Mouse (Mus musculus): ENCODE measurements around the gene Srp68.

Srp68 gene

GRCm38 (mm10) chr11:116203150-116203549, 70.9 kb downstream of the Srp68 start:
- no peak for DNase-seq

DNA sequence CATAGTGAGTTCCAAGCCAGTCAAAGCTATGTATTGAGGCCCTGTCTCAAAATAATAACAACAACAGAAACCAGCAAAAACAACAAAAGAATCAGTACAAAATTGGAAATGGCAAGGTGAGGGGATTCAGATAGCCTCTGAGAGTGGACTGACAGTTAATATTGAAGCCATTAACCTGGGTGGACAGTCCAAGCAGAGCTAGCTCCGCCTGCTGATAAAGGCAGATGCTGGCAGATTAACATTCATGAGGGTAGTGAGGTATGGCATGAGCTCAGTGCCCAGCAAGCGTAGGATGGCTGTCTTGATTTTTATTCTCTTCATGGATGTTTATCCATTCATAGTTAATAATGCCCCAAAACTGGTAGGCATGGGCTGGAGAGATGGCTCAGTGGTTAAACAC, 72.9 kb downstream of the Srp68 start:
- no peak for DNase-seq

- DNase-seq = peak; percentile 98
Observed at GRCm38 (mm10) chr11:116198639-116199531, 75.1 kb downstream of the Srp68 start, which contains the start of the genes Ten1 and Acox1. Ten1 (plus strand) TSS chr11:116198855. Acox1 (minus strand) TSS chr11:116199045.

DNA sequence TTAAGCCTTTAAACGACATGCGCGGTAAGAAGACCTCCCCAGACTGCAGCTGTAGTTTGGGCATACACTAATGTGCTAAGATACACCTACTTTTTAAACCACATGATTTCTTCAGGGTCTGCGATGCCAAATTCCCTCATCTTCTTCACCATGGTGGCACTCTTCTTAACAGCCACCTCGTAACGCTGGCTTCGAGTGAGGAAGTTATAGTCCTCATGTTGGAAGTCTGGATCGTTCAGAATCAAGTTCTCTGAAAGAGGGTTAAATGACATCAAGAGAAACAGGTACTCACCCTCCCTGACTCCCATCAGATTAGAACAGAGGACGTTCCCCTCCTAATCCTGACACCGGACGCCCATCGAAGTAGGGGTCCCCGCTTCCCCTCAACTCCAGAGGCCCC, 75.9 kb downstream of the Srp68 start:
- no peak for DNase-seq

DNA sequence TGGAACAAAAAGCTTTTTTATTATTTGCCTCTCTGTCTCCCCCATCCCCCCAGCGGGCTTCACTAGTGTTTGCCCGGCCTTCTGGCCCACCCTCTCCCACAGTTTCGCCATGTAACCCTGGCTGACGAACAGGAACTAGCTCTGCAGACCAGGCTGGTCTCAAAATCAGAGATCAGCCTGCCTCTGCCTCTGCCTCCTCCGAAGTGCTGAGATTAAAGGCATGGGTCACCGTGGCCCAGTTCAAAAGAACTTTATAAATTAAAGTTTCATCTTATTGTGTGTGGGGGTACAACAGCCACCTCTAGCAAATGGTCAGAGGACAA, 76.5 kb downstream of the Srp68 start:
- no peak for DNase-seq

DNA sequence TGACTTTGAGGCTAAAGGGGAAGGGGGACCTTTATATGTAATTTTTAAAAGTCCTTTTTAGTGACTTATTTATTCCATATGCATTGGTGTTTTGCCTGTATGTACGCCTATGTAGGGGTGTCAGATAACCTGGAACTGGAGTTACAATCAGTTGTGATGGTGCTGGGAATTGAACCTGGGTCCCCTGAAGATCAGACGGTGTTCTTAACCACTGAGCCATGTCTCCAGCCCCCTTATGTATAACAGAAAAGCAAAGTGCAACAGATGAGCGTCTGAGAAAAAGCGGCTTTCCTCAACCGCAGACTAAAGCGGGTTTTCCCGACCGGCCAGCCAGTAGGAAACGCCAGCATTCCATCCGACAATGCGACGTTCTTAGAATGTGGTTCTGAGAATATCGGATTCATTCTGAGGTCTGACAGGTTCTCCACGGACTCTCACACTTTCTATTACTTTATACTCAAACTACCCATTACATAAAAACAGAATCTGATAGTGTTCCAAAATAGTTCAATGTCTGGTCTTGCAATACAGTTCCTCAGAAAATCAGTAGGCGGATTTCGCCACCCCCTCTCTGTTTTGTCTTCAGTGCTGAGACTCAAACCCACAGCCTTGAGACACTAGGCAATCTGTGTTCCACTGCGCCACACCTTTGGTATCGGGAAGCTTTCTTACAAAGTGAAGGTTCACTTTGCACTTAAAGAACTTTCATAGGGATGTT, 77.0 kb downstream of the Srp68 start:
- DNase-seq = no peak

DNA sequence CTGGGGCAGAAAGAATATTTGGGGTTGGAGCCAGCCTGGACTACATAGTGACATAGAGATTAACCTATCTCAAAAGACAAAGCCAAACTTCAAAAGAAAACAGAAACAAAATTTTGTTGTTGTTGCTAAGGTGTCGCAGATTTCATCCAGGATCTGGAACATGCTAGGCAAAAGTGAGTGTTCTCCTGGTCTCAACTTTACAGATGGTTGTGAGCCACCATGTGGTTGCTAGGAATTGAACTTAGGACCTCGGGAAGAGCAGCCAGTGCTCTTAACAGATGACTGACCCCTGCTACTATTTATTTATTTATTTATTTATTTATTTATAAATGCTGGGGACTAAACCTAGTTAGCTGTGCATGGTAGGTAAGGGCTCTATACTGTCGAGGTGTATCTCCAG, 77.7 kb downstream of the Srp68 start:
- DNase-seq = no peak

DNA sequence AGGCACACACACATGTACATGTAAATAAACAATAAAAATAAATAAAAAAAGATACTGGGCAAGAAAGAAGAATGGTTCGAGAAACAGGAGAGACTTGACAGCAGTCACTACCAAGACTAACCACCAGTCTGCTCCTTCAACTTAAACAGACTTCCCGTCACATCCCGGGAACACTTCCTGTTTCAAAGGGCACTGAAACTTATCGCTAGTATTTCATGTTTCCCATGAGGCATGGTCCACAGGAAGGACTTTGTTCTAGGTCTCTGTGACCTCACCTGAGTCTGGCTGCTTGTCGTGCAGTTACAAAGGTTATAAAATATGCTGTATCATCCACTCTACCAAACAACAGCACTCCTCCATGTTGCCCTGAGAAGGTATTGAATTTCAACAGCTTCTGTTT, 78.8 kb downstream of the Srp68 start:
- DNase-seq = no peak

All from lung, adult 18-20 months (tissue).